Mouse (Mus musculus): ENCODE measurements around the gene Hist3h2ba. TPM values are rescaled to one million over a fixed set of nuclear protein-coding genes. Genes with fewer than 3 reads are reported as not detected.

Hist3h2ba gene
- total RNA-seq, 2 experiments from 2014 or later, result 7.3 to 8.0 TPM

DNA sequence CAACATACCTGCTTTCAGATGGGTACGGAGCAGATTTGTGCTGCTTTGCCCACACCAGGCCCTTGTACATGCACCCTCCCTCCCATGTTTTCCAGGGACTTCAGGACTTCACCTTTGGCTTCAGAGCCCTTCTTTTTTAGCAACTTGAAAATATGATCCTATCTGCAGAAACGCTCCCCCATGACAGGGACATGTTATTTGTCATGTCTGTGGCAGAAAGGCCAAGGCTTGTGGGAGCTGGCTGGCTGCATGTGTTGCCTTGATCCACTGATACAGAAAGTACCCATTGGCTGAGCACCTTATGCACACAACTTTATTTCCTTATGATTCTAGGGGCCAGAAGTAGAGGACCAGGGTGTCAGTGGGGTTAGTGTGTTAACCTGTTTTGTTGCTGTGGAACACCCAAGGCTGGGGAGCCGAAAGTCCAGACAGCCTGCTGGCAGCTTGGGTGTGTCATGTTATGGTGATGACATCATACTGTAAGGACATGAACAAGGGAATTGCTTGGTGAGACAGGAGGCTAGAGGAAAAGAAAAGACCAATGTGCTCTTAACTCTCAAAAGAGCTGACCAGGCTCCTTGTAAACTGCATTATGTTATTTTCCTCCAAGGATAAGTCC is 36.7 kb downstream of the Hist3h2ba start:
- DNase-seq, result no peak

- DNase-seq, result no peak
These were observed 40.4 kb downstream of the Hist3h2ba start for GRCm38 (mm10) chr11:58989166-58989565.

DNA sequence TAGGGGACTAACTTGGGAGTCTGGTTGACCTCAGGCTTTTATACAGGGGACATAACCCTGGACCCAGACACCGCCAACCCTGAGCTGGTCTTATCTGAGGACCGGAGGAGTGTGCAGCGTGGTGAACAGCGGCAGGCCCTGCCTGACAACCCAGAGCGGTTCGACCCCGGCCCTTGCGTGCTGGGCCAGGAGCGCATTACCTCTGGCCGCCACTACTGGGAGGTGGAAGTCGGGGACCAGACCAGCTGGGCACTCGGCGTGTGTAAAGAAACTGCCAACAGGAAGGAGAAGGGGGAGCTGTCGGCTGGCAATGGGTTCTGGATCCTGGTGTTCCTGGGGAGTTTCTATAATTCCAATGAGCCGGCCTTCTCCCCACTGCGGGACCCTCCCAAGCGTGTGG is 41.4 kb downstream of the Hist3h2ba start:
- DNase-seq, result no peak

DNA sequence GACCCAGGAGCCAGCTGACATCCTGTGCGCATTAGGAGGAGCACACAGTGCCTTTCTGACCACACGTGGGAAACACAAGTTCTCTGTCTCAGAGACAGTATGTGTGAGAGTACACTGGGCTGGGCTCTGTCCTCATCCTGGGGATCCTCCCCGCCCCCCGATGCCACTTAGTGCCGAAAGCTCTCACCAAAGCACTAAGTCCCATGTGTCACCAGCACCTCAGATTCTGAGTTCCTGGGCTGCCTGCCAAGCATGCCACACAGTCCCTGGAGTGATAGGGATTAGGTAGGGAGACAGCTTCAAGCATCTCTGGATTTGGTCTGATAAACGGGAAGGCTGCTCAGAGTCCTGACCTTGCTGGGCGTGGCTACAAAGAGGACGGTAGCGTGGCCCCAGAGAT is 42.1 kb downstream of the Hist3h2ba start:
- DNase-seq, result no peak

- no peak for DNase-seq
These were observed 43.2 kb downstream of the Hist3h2ba start for GRCm38 (mm10) chr11:58991911-58992310.

DNA sequence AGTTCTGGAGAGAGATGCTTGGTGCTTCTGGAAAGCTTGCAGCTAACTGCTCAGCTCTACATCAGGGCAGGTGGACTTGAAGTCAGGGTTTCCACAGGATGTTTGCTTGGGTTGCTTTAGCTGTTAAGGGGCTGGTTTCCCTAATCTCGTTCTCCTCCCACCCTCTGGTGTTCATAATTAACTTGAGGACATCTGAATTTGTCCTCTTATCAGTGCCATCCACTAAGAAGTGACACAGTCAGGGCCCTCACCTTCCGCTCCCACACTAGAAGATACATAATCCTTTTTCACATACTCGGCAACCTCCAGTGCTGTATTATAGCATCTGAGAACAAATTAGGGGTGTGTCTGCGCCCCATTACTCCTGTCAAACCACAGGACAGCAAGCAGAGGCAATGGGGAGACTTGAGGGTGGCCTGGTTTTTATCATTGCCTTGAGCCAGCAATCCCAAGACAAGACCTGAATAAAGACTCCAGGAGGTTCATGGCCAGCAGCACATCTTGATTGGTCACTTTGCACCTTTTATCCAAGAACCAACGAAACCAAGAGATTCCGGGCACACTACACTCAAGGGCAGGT is 44.5 kb downstream of the Hist3h2ba start:
- DNase-seq, result no peak

DNA sequence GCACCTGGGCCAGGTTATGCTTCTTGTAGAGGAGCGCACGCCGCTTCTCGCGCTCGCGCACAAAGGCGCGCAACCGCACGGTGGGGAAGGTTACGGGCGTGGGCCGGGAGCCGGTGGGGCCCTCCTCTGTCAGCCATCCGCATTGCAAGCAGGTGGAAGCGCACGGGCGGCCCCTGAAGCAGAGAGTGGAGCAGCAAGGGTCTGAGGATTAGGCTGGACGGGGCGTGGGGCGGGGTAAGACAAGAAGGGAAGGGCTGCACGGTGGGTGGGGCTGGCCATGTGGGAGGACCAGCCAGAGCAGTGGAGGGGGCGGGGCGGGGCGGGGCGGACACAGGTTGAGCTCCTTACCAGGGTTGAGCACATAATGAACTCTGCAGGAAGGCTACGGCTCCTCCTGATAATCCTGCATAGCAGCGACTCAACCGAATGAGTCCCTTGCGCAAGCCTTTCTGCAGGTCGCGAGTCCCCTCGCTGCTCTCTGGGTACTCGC is 45.7 kb downstream of the Hist3h2ba start:
- no peak for DNase-seq

DNA sequence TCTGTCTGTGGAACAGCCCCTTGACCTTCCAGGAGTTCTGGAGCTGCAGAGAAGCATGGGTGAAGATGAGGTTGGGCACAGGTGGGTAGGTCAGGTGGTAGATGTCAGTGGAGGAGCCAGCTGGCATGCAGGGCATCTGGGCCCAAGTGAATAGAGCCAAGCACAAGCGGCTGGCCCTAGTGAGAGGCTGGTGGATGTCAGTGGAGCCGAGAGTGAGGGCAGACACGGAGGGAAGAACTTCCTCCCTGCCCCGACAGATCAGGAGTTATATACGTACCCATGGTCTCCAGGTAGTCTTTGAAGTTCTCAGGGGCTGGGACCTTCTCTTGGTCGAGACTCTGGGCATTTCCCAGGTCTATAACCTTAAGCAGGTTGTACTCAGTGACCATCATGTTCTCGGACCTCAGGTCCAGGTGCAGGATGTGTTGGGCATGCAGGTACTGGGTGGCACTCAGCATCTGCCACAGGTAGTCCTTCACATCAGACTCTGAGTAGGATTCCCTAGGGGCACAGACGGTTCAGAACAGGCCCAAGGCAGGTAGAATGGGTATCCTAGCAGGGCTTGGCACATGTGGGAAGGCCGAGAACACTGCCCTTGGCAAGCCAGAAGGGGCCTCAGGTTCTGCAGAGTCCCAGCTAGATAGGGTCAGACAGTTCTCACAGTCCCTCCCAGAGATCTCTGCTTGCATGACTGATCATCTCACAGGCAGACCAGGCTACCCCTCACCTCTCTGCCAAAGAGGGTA is 46.5 kb downstream of the Hist3h2ba start:
- DNase-seq, result no peak

DNA sequence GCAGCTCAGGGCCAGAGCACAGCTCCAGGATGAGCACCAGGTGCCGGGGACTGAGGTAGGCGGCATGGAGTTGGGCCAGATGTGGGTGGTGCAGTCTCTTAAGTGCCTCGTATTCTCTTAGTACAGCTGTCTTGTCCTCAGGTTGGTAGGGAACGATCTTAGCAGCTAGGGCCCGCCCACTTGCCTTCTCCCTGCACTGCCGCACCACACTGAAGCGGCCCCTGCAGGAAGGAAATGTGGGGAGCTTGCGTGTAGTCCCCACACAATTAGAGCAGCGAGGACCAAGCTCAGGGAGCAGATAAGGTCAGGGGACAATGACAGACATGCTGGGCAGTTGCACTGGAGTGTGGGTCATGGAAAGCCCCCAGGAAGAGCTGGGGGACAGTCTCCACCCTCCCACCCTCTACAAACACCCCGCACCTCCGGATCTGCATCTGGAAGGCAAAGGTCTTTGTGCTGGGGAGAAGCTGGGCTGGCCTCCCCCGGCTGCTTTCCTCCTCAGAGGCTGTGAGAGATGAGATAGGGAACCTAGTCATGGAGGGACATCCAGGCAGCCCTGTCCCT is 47.2 kb downstream of the Hist3h2ba start:
- DNase-seq, result no peak

GRCm38 (mm10) chr11:58997541-58997940 is 48.8 kb downstream of the Hist3h2ba start:
- DNase-seq, result no peak

Small RNA genes lying within 50 kb of the gene (microRNA-seq; reads per million reads assigned to microRNA genes)
- 0 reads per million in 2 experiments for gene Gm44313

Other genes starting within 250 kb of the Hist3h2ba start
- not detected for gene Olfr319, start 249.8 kb upstream of the Hist3h2ba start, total RNA-seq (2021)
- gene Olfr318, start 224.9 kb upstream of the Hist3h2ba start, total RNA-seq (2021), result not detected
- gene Olfr317, start 209.7 kb upstream of the Hist3h2ba start, total RNA-seq (2021), result not detected
- gene Olfr316, start 196.2 kb upstream of the Hist3h2ba start, total RNA-seq (2021), result not detected
- not detected for gene Olfr315, start 175.7 kb upstream of the Hist3h2ba start, total RNA-seq (2021)
- gene Olfr314, start 166.0 kb upstream of the Hist3h2ba start, total RNA-seq (2021), result not detected
- not detected for gene Fam183b, start 147.0 kb upstream of the Hist3h2ba start, total RNA-seq (2021)
- gene Olfr313, start 133.9 kb upstream of the Hist3h2ba start, total RNA-seq (2021), result not detected
- gene Olfr312, start 119.7 kb upstream of the Hist3h2ba start, total RNA-seq (2021), result not detected
- not detected for gene Olfr311, start 109.7 kb upstream of the Hist3h2ba start, total RNA-seq (2021)
- gene Gm12258, start 101.8 kb upstream of the Hist3h2ba start, total RNA-seq (2021), result 1 to 10 TPM; 2.4 to 2.5 TPM
- 1 to 10 TPM; 2.5 to 3.0 TPM for gene 2810021J22Rik, start 81.7 kb upstream of the Hist3h2ba start, total RNA-seq (2021)
- gene Zfp39, start 44.7 kb upstream of the Hist3h2ba start, total RNA-seq (2021), result 1 to 10 TPM; 6.0 to 6.5 TPM
- 1 to 10 TPM in 1 of 2 experiments, not detected in 1; 1.1 TPM for gene Btnl10, start 31.0 kb upstream of the Hist3h2ba start, total RNA-seq (2021)
- 100 to 1,000 TPM; 160 to 172 TPM for gene Rnf187, start 10.0 kb upstream of the Hist3h2ba start, total RNA-seq (2021)
- gene Hist3h2a, start 5.8 kb downstream of the Hist3h2ba start, total RNA-seq (2021), result 10 to 100 TPM; 25.1 to 25.6 TPM
- gene Trim17, start 5.8 kb downstream of the Hist3h2ba start, total RNA-seq (2021), result under 1 TPM; 0.14 TPM
- 10 to 100 TPM; 11.1 to 15.4 TPM for gene Trim11, start 29.2 kb downstream of the Hist3h2ba start, total RNA-seq (2021)
- 100 to 1,000 TPM; 664 to 666 TPM for gene Obscn, start 187.5 kb downstream of the Hist3h2ba start, total RNA-seq (2021)
- 10 to 100 TPM in 1 of 2 experiments, 1 to 10 TPM in 1; 9.4 to 10.6 TPM for gene Iba57, start 214.8 kb downstream of the Hist3h2ba start, total RNA-seq (2021)
- gene Gjc2, start 234.3 kb downstream of the Hist3h2ba start, total RNA-seq (2021), result 1 to 10 TPM in 1 of 2 experiments, under 1 TPM in 1; 0.78 to 1.2 TPM
- 10 to 100 TPM; 20.8 to 22.0 TPM for gene Guk1, start 243.3 kb downstream of the Hist3h2ba start, total RNA-seq (2021)

All from gastrocnemius, postnatal 10 days (tissue).